12 mouse cellular contexts compared by ENCODE assay signal in the genomic region with DNA sequence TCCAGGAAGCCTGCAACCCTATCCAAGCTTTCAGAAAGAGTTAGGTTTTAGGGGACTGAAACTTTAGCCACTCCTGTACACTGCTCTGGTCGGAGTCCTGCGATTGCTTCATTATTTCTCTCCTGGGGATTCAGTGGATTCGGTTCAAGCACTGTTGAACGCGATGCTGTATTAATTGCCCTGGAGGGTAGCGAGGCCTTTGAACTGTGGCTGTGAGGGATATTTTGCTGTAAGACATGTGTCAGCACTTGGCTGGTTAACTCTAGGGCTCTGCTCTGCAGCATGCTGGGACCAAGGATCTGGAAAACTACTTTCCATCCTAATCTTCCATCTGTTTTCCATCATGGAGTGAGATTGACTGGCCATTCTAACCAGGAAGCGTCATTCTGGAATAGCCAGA.
DNase-seq lines count a peak whose midpoint lies in the region; ATAC-seq and TF ChIP-seq lines count a peak whose summit lies in the region.
"Had no signal": no experiment of that assay in that cellular context is flagged by ENCODE, and none has a peak within 500 bp of the region (broad histone marks: within the 10 kb centered on the region; RNA-seq: fewer than 3 reads in every experiment).

No protein-coding gene starts in this region.

- TF ChIP-seq CTCF in kidney, adult 2 months (conservative IDR thresholded peaks at IDR 0.05; ENCODE audit: insufficient read depth, insufficient read length, low read depth, low read length), result no peak

- no peak overlapping the region for H3K9ac ChIP-seq in limb, embryonic 15.5 days

- 36% methylated on average over 7 of the region's 7 CpGs for WGBS in kidney, adult 2 months
- WGBS in limb, embryonic 15.5 days, result 22% methylated on average over 7 of the region's 7 CpGs

- no peak overlapping the region for H3K27ac ChIP-seq in kidney, adult 2 months (ENCODE audit: insufficient read depth, low read depth, low read length)
- no peak overlapping the region; the same call in 1 of the 2 replicates for H3K27ac ChIP-seq in limb, embryonic 15.5 days

- peak; percentile 63; the same call in 1 of the 2 replicates for ATAC-seq in limb, embryonic 15.5 days (ENCODE audit: insufficient number of reproducible peaks, low FRiP score, low TSS enrichment, low read depth)
- no peak for ATAC-seq in inflammation-experienced regulatory T-cells, adult 6 months

- H3K4me2 ChIP-seq in limb, embryonic 15.5 days, result no peak overlapping the region

- no peaks in the 10 kb centered on the region for H3K9me3 ChIP-seq in limb, embryonic 15.5 days

- no peak overlapping the region for H3K4me3 ChIP-seq in kidney, adult 2 months (ENCODE audit: insufficient read depth, low read depth, low read length)
- H3K4me3 ChIP-seq in limb, embryonic 15.5 days, result no peak overlapping the region

- H3K36me3 ChIP-seq in kidney, adult 2 months (ENCODE audit: control insufficient read depth, insufficient read depth, low read length), result no peaks in the 10 kb centered on the region
- H3K36me3 ChIP-seq in limb, embryonic 15.5 days, result no peaks in the 10 kb centered on the region

- no peak for TF ChIP-seq POLR2A in kidney, adult 2 months (IDR thresholded peaks at IDR 0.05; ENCODE audit: low read depth, low read length)

- H3K27me3 ChIP-seq in kidney, adult 2 months (replicated peaks; ENCODE audit: control insufficient read depth, insufficient read depth, low read length), result no peaks in the 10 kb centered on the region
- H3K27me3 ChIP-seq in limb, embryonic 15.5 days, result no peaks in the 10 kb centered on the region
- H3K27me3 ChIP-seq: CH12.LX had no signal

- H3K4me1 ChIP-seq in kidney, adult 2 months (ENCODE audit: control insufficient read depth, insufficient read depth, low read length), result no peaks in the 10 kb centered on the region
- peaks cover 8% of the 10 kb centered on the region; the same call in 1 of the 2 replicates for H3K4me1 ChIP-seq in limb, embryonic 15.5 days

- DNase-seq in kidney, adult 2 months, result peak; percentile 8
- no peak for DNase-seq in kidney, adult 18-20 months
- peak; percentile 56 for DNase-seq in embryo, embryonic 11.5 days (ENCODE audit: low read depth, low spot score)
- DNase-seq in gastrocnemius, postnatal 25 days, result peak; percentile 74
- no peak for DNase-seq in urinary bladder, postnatal 10 days (ENCODE audit: low spot score)
- no peak for DNase-seq in spleen, postnatal 4 days (ENCODE audit: low spot score in 2 of 2)
- DNase-seq: cerebellum, adult 18-20 months; layer of hippocampus, postnatal 36 days; thymus, postnatal 36 days had no signal

Comparison
In these comparisons a context has a peak if more than half of its experiments do, and no peak if none do; other contexts are left out.
1. DNase-seq: peak in kidney, adult 2 months (single experiment), embryo, embryonic 11.5 days (single experiment) and gastrocnemius, postnatal 25 days (single experiment); none in kidney, adult 18-20 months (single experiment), urinary bladder, postnatal 10 days (single experiment) and spleen, postnatal 4 days (0 of 2).